In genomic region chr7:125475601-125476251, GRCm38 (mm10) we compare ENCODE assay signal across 8 mouse cellular contexts. TPM values are rescaled to one million over a fixed set of nuclear protein-coding genes. Genes with fewer than 3 reads are reported as not detected.
A peak's percentile ranks its signal among the peaks of the same experiment; 100 is the strongest.
DNase-seq lines count a peak whose midpoint lies in the region; ATAC-seq and TF ChIP-seq lines count a peak whose summit lies in the region.

No protein-coding gene starts in this region.

- DNase-seq in kidney, postnatal 0 days (ENCODE audit: low spot score), result peak; percentile 22
- DNase-seq in kidney, postnatal 36 days, result no peak
- no peak for DNase-seq in embryonic facial prominence, embryonic 10.5 days (ENCODE audit: low spot score)
- peak; percentile 40 to 64 for DNase-seq in heart, postnatal 14 days
- no peak for DNase-seq in natural killer cell, adult 2 months (ENCODE audit: low spot score in 2 of 2)
- no peak for DNase-seq in urinary bladder, adult 2 months (ENCODE audit: low spot score)

- H3K36me3 ChIP-seq in kidney, postnatal 0 days (ENCODE audit: insufficient read depth, low read length), result no peaks in the 10 kb centered on the region
- H3K36me3 ChIP-seq in embryonic facial prominence, embryonic 10.5 days (replicated peaks), result peaks cover 48% of the 10 kb centered on the region
- H3K36me3 ChIP-seq in lung, embryonic 16.5 days (ENCODE audit: control insufficient read depth, insufficient read depth, low read length), result peaks cover 13% of the 10 kb centered on the region; the same call in 1 of the 2 replicates

- no peak overlapping the region for H3K4me2 ChIP-seq in kidney, postnatal 0 days (ENCODE audit: low read length)
- H3K4me2 ChIP-seq in lung, embryonic 16.5 days (ENCODE audit: low read depth, low read length), result no peak overlapping the region

- no peak overlapping the region for H3K4me3 ChIP-seq in kidney, postnatal 0 days (replicated peaks; ENCODE audit: low read depth, low read length)
- H3K4me3 ChIP-seq in embryonic facial prominence, embryonic 10.5 days, result no peak overlapping the region
- no peak overlapping the region for H3K4me3 ChIP-seq in lung, embryonic 16.5 days (ENCODE audit: low read length)

- intact Hi-C loops in heart, postnatal 14 days (cut with DNase I), result loop anchor here (2.0 kb wide), 1 partner anchor 15 kb away; the partner anchor contains the start of gene Nsmce1

- peaks cover 29% of the 10 kb centered on the region for H3K4me1 ChIP-seq in kidney, postnatal 0 days (replicated peaks; ENCODE audit: insufficient read depth, low read length)
- peaks cover 39% of the 10 kb centered on the region for H3K4me1 ChIP-seq in embryonic facial prominence, embryonic 10.5 days
- peaks cover 66% of the 10 kb centered on the region for H3K4me1 ChIP-seq in lung, embryonic 16.5 days (replicated peaks; ENCODE audit: control insufficient read depth, insufficient read depth, low read length)

- H3K9me3 ChIP-seq in kidney, postnatal 0 days (replicated peaks; ENCODE audit: low read length), result no peaks in the 10 kb centered on the region
- no peaks in the 10 kb centered on the region for H3K9me3 ChIP-seq in embryonic facial prominence, embryonic 10.5 days
- H3K9me3 ChIP-seq in lung, embryonic 16.5 days (ENCODE audit: control insufficient read depth, low read length), result no peaks in the 10 kb centered on the region

- TF ChIP-seq CTCF in kidney, postnatal 0 days (IDR thresholded peaks at IDR 0.05; ENCODE audit: low read depth), result no peak

- H3K27ac ChIP-seq in kidney, postnatal 0 days, result peak overlapping the region; percentile 80
- peak overlapping the region; percentile 59 for H3K27ac ChIP-seq in embryonic facial prominence, embryonic 10.5 days (replicated peaks)
- H3K27ac ChIP-seq in lung, embryonic 16.5 days (ENCODE audit: low read length), result peak overlapping the region; percentile 78

- H3K9ac ChIP-seq in kidney, postnatal 0 days (ENCODE audit: low read depth, low read length), result no peak overlapping the region
- no peak overlapping the region for H3K9ac ChIP-seq in lung, embryonic 16.5 days (ENCODE audit: low read length)

- H3K27me3 ChIP-seq in kidney, postnatal 0 days (ENCODE audit: insufficient read depth, low read length), result no peaks in the 10 kb centered on the region
- H3K27me3 ChIP-seq in embryonic facial prominence, embryonic 10.5 days (replicated peaks; ENCODE audit: low read depth, poor library complexity, severe bottlenecking), result no peaks in the 10 kb centered on the region
- no peaks in the 10 kb centered on the region for H3K27me3 ChIP-seq in lung, embryonic 16.5 days (ENCODE audit: control insufficient read depth, insufficient read depth, low read depth, low read length)

- 0 out of 2 replicates have a peak, but pooled peaks have one; percentile 19 for ATAC-seq in kidney, postnatal 0 days (replicated peaks; ENCODE audit: low FRiP score, low read depth)
- ATAC-seq in lung, embryonic 16.5 days (ENCODE audit: low read depth), result peak; percentile 73
- ATAC-seq in erythroid progenitor cell, adult 5-6 weeks (replicated peaks; ENCODE audit: low FRiP score, poor library complexity, severe bottlenecking), result no peak

- 30% methylated on average over 11 of the region's 11 CpGs for WGBS in kidney, postnatal 0 days
- WGBS in embryonic facial prominence, embryonic 10.5 days, result 64% methylated on average over 11 of the region's 11 CpGs
- 26% methylated on average over 11 of the region's 11 CpGs for WGBS in lung, embryonic 16.5 days

RNA-seq across cellular contexts. Expression of gene Nsmce1, which starts 15.7 kb away (rescaled TPM):
- polyA plus RNA-seq in kidney, postnatal 0 days (2015; fragmentation: Nextera tagmentation; extraction: Ambion mirVana), result 119 and 127 TPM in 2 replicates
- polyA plus RNA-seq in embryonic facial prominence, embryonic 10.5 days (2016; fragmentation: Nextera tagmentation; extraction: Ambion mirVana), result 120 and 123 TPM in 2 replicates
- total RNA-seq in heart, postnatal 14 days (2021), result 10 to 100 TPM; 28.7 to 36.2 TPM
- polyA plus RNA-seq in lung, embryonic 16.5 days (2015; fragmentation: Nextera tagmentation; extraction: Ambion mirVana), result 148 and 151 TPM in 2 replicates
- 36.9 and 58.7 TPM in 2 replicates for total RNA-seq in erythroid progenitor cell, adult 5-6 weeks (2015; ENCODE audit: low replicate concordance)
- 51.3 and 53.6 TPM in 2 replicates for total RNA-seq in erythroid progenitor cell, adult 5-6 weeks (2017; ENCODE audit: low replicate concordance)
- 57.6 and 57.9 TPM in 2 replicates for polyA plus RNA-seq in urinary bladder, adult 2 months (2012; rRNA removed)

RNA-seq across cellular contexts. Expression of gene Kdm8, which starts 31.2 kb away (rescaled TPM):
- 7.7 and 8.1 TPM in 2 replicates for polyA plus RNA-seq in kidney, postnatal 0 days (2015; fragmentation: Nextera tagmentation; extraction: Ambion mirVana)
- polyA plus RNA-seq in embryonic facial prominence, embryonic 10.5 days (2016; fragmentation: Nextera tagmentation; extraction: Ambion mirVana), result 16.4 and 16.5 TPM in 2 replicates
- total RNA-seq in heart, postnatal 14 days (2021), result 1 to 10 TPM; 3.1 to 4.1 TPM
- 12.4 and 13.1 TPM in 2 replicates for polyA plus RNA-seq in lung, embryonic 16.5 days (2015; fragmentation: Nextera tagmentation; extraction: Ambion mirVana)
- total RNA-seq in erythroid progenitor cell, adult 5-6 weeks (2015; ENCODE audit: low replicate concordance), result 1.3 and 2.2 TPM in 2 replicates
- 1.3 and 3.9 TPM in 2 replicates for total RNA-seq in erythroid progenitor cell, adult 5-6 weeks (2017; ENCODE audit: low replicate concordance)
- 5.8 and 6.2 TPM in 2 replicates for polyA plus RNA-seq in urinary bladder, adult 2 months (2012; rRNA removed)

Comparison
In these comparisons a context has a peak if more than half of its experiments do, and no peak if none do; other contexts are left out.
1. DNase-seq: peak in kidney, postnatal 0 days (single experiment) and heart, postnatal 14 days (2 of 2); none in kidney, postnatal 36 days (0 of 2), embryonic facial prominence, embryonic 10.5 days (single experiment), natural killer cell, adult 2 months (0 of 2) and urinary bladder, adult 2 months (single experiment).
2. Peak in every context shown above with its lines, with median percentiles within 50 percentile points of each other: H3K27ac ChIP-seq.